Mouse (Mus musculus): Measurements from ENCODE around the gene Dad1.

DNA sequence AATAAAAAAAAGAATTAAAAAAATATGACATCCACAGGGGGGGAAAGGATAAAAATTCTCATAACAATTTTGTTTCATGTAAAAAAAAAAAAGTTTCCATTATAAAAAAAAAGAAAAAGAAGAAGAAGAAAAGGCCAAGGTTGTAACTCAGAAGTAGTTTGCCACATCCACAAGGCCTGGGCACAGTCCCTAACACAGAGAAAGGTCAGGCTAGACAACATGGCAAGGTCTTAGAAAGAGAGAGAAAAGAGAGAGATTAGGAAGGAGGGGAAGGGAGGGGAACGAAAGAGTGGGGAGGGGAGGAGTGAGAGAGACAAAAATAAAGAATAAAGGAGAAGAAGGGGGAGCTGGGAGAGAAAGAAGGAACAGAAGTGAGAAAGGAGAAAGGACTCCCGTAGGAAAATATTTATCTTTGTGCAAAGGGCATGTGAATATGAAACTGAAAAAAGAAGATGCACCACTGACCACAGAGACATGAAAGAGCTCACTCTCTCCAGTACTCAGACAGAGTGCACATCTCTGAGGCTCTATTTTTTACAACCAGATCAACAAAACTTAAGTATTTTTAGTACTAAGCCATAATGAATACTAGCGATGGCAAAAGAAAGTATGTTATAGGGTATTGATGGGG is 18.2 kb upstream of the Dad1 start:
- TF ChIP-seq POLR2A (IDR thresholded peaks at IDR 0.05; ENCODE audit: low read depth, low read length) (no peak), CTCF (IDR thresholded peaks at IDR 0.05; ENCODE audit: extremely low read depth, insufficient read depth, insufficient read length, insufficient replicate concordance) (no peak)
